Mouse (Mus musculus) liver, adult 2 months (tissue): Measurements from ENCODE around the gene Rnase10. TPM values are rescaled to one million over a fixed set of nuclear protein-coding genes. Genes with fewer than 3 reads are reported as not detected.
"Not testable (repeated sequence)": the region's sequence is repeated elsewhere in the genome, so short reads cannot be mapped to it uniquely, and the experiment has no call there.

Experiments
- DNase-seq: peaks from one replicate; pipeline ENCODE4 v3.0.0-alpha.2; 2011; ENCODE audit warnings: low read depth, low spot score; ENCODE audit errors: extremely low read depth
- H3K27ac ChIP-seq: fragments of 200-500 bp; replicated peaks from 2 replicates; pipeline ENCODE4 v1.5.1; 2012; ENCODE audit warnings: low read depth, mild to moderate bottlenecking, control low read depth, inconsistent platforms, low read length; ENCODE audit not compliant: insufficient read depth
- H3K27me3 ChIP-seq: fragments of 200-500 bp; 2 replicates; pipeline ENCODE4 v1.6.1; 2012; ENCODE audit warnings: mild to moderate bottlenecking, moderate library complexity, low read length, inconsistent platforms; ENCODE audit not compliant: control insufficient read depth, insufficient read depth
- H3K36me3 ChIP-seq: fragments of 200-500 bp; 2 replicates; pipeline ENCODE4 v1.6.1; 2012; ENCODE audit warnings: low read length, inconsistent platforms; ENCODE audit not compliant: control insufficient read depth, insufficient read depth
- H3K4me1 ChIP-seq: fragments of 200-500 bp; 2 replicates; pipeline ENCODE4 v1.6.1; 2011; ENCODE audit warnings: low read length; ENCODE audit not compliant: control insufficient read depth, insufficient read depth
- H3K4me3 ChIP-seq: fragments of 200-500 bp; 2 replicates; pipeline ENCODE4 v1.5.1; 2011; ENCODE audit warnings: low read depth, mild to moderate bottlenecking, control low read depth, low read length, moderate library complexity; ENCODE audit not compliant: insufficient read depth
- H3K79me2 ChIP-seq: fragments of 200-500 bp; 2 replicates; pipeline ENCODE4 v1.6.1; 2012; ENCODE audit warnings: inconsistent platforms, mild to moderate bottlenecking, low read length, moderate library complexity; ENCODE audit not compliant: control insufficient read depth, insufficient read depth
- H3K9ac ChIP-seq: fragments of 200-500 bp; 2 replicates; pipeline ENCODE4 v1.6.1; 2012; ENCODE audit warnings: low read depth, mild to moderate bottlenecking, control low read depth, inconsistent platforms, low read length
- CTCF ChIP-seq: fragments of 200-500 bp; IDR thresholded peaks from 2 replicates; pipeline ENCODE4 v1.5.1; 2011; ENCODE audit warnings: low read depth, low read length, control low read depth
- POLR2A ChIP-seq: fragments of 200-500 bp; IDR thresholded peaks from 2 replicates; pipeline ENCODE4 v1.6.1; 2011; ENCODE audit warnings: low read length, control low read depth; ENCODE audit not compliant: insufficient read depth; ENCODE audit errors: extremely low read depth
- WGBS: fragments of 180-500 bp; shearing (Covaris S2); methylation state at CpG from one replicate; pipeline ENCODE4 v1.1.7; 2018; 5-methylcytosine and 5-hydroxymethylcytosine counted together
- polyA plus RNA-seq: library from polyadenylated mRNA; depleted of rRNA; stranded (reverse); fragments of >200 nt; gene quantifications from 2 replicates; pipeline ENCODE4 v1.2.3, GENCODE M21; 2012
- total RNA-seq: library from RNA; depleted of rRNA; stranded (reverse); fragments of >200 nt; gene quantifications from 2 replicates; pipeline ENCODE4 v1.2.3, GENCODE M21; 2014

Rnase10 gene
- total and polyA plus RNA-seq, 2 experiments = 0.09 TPM

DNA sequence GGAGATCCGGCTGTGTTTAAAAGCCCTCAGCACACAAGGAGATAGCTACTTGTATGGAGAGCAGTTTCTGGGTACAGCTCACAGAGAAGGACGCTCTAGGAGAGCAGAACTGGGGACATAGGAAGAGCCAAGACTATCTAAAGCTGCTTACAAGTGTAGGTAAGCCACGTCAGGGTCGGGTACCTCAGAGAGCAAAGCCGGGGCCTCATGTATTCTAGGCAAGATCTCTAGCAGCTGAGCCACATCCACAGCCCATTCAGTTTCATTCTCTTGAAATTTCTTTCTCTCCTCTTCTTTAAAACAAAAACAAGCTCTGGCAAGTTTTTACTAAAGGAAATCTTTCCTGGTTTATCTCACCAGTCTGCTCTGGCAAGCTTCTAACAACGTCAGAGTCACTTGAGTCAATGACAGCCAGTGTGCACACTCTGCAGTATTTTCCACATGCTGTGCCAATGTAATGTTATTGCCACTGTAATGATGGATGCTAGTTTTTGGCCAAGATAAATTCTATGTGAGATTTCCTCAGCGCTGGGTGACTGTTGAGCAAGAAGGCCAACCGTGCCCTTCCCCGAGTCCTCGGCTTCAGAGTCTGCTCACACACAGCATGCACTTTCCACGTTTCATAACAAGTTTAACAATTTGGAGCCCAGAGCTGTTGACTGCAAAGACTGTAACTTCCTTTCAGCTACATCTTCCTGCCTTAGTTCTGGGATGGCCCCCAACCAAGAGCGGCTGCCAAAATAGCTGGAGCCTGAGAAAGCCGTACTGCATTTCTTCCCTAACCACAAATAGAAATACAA lies 563 bp downstream of the Rnase10 start:
- peak overlapping the region; percentile 96 for H3K27ac ChIP-seq
- H3K4me1 ChIP-seq = peaks cover 19% of the 10 kb centered on the region
- H3K27me3 ChIP-seq = no peaks in the 10 kb centered on the region
- peak overlapping the region; percentile 55 for H3K9ac ChIP-seq
- peak; percentile 100 for DNase-seq
- no peaks in the 10 kb centered on the region for H3K79me2 ChIP-seq
- H3K36me3 ChIP-seq = no peaks in the 10 kb centered on the region
- TF ChIP-seq POLR2A = no peak
- TF ChIP-seq CTCF = no peak
- H3K4me3 ChIP-seq = no peak overlapping the region
- 22% methylated on average over 13 of the region's 13 CpGs for WGBS

DNA sequence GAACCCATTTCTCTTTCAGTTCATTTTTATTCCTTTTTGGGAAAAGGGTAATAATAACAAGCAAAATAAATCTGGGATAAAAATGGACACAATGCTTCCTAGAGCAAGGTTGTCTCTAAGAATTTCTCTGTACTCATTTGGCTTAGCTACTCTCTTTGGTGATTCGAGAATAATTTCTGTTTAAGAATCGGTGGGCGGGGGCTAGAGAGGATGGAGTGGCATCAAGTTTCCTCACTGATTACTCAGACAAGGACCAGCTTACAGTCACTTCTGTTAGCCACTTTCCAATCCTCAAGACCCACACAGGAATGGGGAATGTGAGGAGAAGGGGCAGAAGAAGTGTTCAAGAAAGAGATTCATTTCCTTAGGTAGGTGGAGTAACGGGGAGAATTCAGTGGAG lies 1.2 kb downstream of the Rnase10 start:
- Histone ChIP-seq H3K27me3 (no peaks in the 10 kb centered on the region), H3K4me3 (no peak overlapping the region), H3K4me1 (peaks cover 19% of the 10 kb centered on the region), H3K79me2 (no peaks in the 10 kb centered on the region), H3K9ac (no peak overlapping the region), H3K27ac (peak overlapping the region; percentile 78), H3K36me3 (no peaks in the 10 kb centered on the region)
- DNase-seq = no peak
- no peak for TF ChIP-seq POLR2A
- TF ChIP-seq CTCF = no peak
- WGBS = 73% methylated on average over 4 of the region's 4 CpGs

DNA sequence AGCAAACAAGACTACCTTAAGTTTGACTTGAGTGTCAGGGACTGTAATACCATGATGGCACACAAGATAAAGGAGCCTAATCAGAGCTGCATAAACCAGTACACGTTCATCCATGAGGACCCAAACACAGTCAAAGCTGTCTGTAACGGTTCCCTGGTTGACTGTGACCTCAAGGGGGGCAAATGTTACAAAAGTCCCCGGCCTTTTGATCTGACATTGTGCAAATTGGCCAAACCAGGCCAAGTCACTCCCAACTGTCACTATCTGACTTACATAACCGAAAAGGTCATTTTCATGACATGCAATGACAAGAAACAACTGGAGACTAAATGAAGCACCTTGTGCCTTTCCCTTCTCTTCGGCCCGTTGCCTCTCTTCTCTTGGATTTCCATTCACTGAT lies 2.0 kb downstream of the Rnase10 start:
- no peaks in the 10 kb centered on the region for H3K27me3 ChIP-seq
- 36% methylated on average over 6 of the region's 6 CpGs for WGBS
- H3K4me3 ChIP-seq = no peak overlapping the region
- DNase-seq = peak; percentile 94
- H3K79me2 ChIP-seq = no peaks in the 10 kb centered on the region
- no peak overlapping the region for H3K9ac ChIP-seq
- H3K4me1 ChIP-seq = peaks cover 19% of the 10 kb centered on the region
- H3K27ac ChIP-seq = peak overlapping the region; percentile 14; the same call in 1 of the 2 replicates
- H3K36me3 ChIP-seq = no peaks in the 10 kb centered on the region
- TF ChIP-seq CTCF (no peak), POLR2A (no peak)

- not testable (repeated sequence) for H3K27ac ChIP-seq, H3K36me3 ChIP-seq, H3K4me1 ChIP-seq, H3K79me2 ChIP-seq, H3K4me3 ChIP-seq, H3K9ac ChIP-seq, H3K27me3 ChIP-seq, DNase-seq
- WGBS = 91% methylated on average over 3 of the region's 3 CpGs
Measured at GRCm38 (mm10) chr14:51014724-51015123, 7.2 kb downstream of the Rnase10 start.

DNA sequence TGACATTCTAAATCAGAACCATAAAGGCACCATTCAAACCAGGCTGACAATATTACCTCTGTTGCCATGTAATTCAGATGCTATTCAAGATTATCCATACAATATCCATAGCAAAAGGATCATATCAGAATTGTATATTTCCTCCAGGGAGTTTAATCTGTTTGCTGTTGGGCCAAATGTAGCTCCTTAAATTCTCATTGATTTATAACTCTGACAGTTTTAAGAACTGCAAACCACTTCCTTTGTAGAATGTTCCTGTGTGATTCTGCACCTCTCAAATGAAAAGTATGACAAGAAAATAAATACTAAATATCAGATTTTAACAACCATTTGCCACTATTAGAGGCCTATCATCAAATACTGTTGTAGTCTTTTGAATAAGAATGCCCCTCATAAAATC lies 8.2 kb downstream of the Rnase10 start:
- Histone ChIP-seq H3K27ac (no peak overlapping the region), H3K27me3 (no peaks in the 10 kb centered on the region), H3K36me3 (no peaks in the 10 kb centered on the region), H3K4me3 (no peak overlapping the region), H3K4me1 (no peaks in the 10 kb centered on the region), H3K9ac (no peak overlapping the region), H3K79me2 (no peaks in the 10 kb centered on the region)
- DNase-seq = no peak
- no peak for TF ChIP-seq POLR2A
- no peak for TF ChIP-seq CTCF

DNA sequence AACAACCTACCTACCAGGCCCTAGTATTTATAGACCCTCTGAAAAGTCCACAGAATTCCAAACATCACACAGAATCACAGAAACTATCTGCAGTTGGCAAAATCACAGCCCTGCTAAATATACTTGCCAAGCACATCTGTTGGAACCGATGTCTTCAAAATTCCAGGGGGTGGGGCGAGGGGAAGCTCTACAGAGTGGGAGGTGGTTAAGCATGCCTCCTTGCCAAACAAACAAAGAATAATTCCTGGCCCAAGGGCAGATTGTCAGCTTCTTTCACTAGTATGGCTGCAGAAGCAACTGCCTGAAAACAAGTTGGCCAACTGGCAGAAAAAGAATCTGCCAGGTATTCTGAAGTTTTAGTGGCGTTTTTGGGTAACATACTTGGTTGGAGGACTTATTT lies 9.7 kb downstream of the Rnase10 start:
- H3K4me3 ChIP-seq = no peak overlapping the region
- H3K79me2 ChIP-seq = no peaks in the 10 kb centered on the region
- no peaks in the 10 kb centered on the region for H3K36me3 ChIP-seq
- H3K27me3 ChIP-seq = no peaks in the 10 kb centered on the region
- no peak for DNase-seq
- H3K9ac ChIP-seq = no peak overlapping the region
- no peak overlapping the region for H3K27ac ChIP-seq
- WGBS = 73% methylated on average over 3 of the region's 3 CpGs
- TF ChIP-seq CTCF (no peak), POLR2A (no peak)
- no peaks in the 10 kb centered on the region for H3K4me1 ChIP-seq
